Mouse (Mus musculus): ENCODE measurements around the gene Cdk4.

- TF ChIP-seq TCF12 (IDR thresholded peaks at IDR 0.05; ENCODE audit: insufficient read depth, poor library complexity, severe bottlenecking) = no peak
- no peak for TF ChIP-seq MYOG (IDR thresholded peaks at IDR 0.05; ENCODE audit: control insufficient read depth in 1 of 3, insufficient read depth in 1 of 3, insufficient read length in 2 of 3, low read depth in 2 of 3)
- TF ChIP-seq POLR2A (IDR thresholded peaks at IDR 0.05; ENCODE audit: insufficient read length, low read depth) = no peak
- no peak for TF ChIP-seq MYOD1 (IDR thresholded peaks at IDR 0.05; ENCODE audit: control insufficient read depth in 1 of 3, insufficient read length in 2 of 3, low read depth in 2 of 3)
- TF ChIP-seq CEBPB (IDR thresholded peaks at IDR 0.05; ENCODE audit: insufficient read depth, poor library complexity, severe bottlenecking) = no peak
- no peak for TF ChIP-seq E2F4 (IDR thresholded peaks at IDR 0.05; ENCODE audit: insufficient read depth)
- TF ChIP-seq USF1 (IDR thresholded peaks at IDR 0.05; ENCODE audit: low read depth) = no peak
- peak; percentile 47 for TF ChIP-seq POLR2AphosphoS2 (IDR thresholded peaks at IDR 0.05; ENCODE audit: insufficient read length, low read depth)
- no peak for TF ChIP-seq REST (IDR thresholded peaks at IDR 0.05; ENCODE audit: insufficient read depth, insufficient read length)
- no peak for TF ChIP-seq SRF (IDR thresholded peaks at IDR 0.05; ENCODE audit: control insufficient read depth, insufficient read length, low read depth)
These were observed 14.5 kb upstream of the Cdk4 start for GRCm38 (mm10) chr10:127048608-127049394.

Data from myocyte (in vitro differentiated cells).